Mouse (Mus musculus) stomach, embryonic 16.5 days (tissue): ENCODE results near the gene Tm2d3. TPM values are rescaled to one million over a fixed set of nuclear protein-coding genes. Genes with fewer than 3 reads are reported as not detected.

Source experiments
- ATAC-seq: fragments of 200-750 bp; cut with Nextera tagmentation; 2 replicates; pipeline ENCODE4 v1.8.0; 2017; ENCODE audit warnings: moderate number of reproducible peaks, moderate TSS enrichment; ENCODE audit not compliant: insufficient read depth, low FRiP score
- H3K27ac ChIP-seq: fragments of 300-500 bp; sonication (generic); 2 replicates; pipeline ENCODE4 v1.5.1; 2014; ENCODE audit warnings: low read length
- H3K27me3 ChIP-seq: fragments of 300-500 bp; sonication (generic); 2 replicates; pipeline ENCODE4 v1.6.1; 2014; ENCODE audit warnings: low read length, control low read depth, mixed read lengths; ENCODE audit not compliant: control insufficient read depth, insufficient read depth
- H3K36me3 ChIP-seq: fragments of 300-500 bp; sonication (generic); 2 replicates; pipeline ENCODE4 v1.6.1; 2014; ENCODE audit warnings: low read length; ENCODE audit not compliant: control insufficient read depth, insufficient read depth
- H3K4me1 ChIP-seq: fragments of 300-500 bp; sonication (generic); 2 replicates; pipeline ENCODE4 v1.6.1; 2014; ENCODE audit warnings: low read length, control low read depth, mixed read lengths; ENCODE audit not compliant: control insufficient read depth, insufficient read depth
- H3K4me2 ChIP-seq: fragments of 300-500 bp; sonication (generic); 2 replicates; pipeline ENCODE4 v1.6.1; 2014; ENCODE audit warnings: low read depth, low read length, mixed read lengths
- H3K4me3 ChIP-seq: fragments of 300-500 bp; sonication (generic); replicated peaks from 2 replicates; pipeline ENCODE4 v1.5.1; 2014; ENCODE audit warnings: mild to moderate bottlenecking, low read length
- H3K9ac ChIP-seq: fragments of 300-500 bp; sonication (generic); 2 replicates; pipeline ENCODE4 v1.6.1; 2014; ENCODE audit warnings: low read length
- H3K9me3 ChIP-seq: fragments of 300-500 bp; sonication (generic); replicated peaks from 2 replicates; pipeline ENCODE4 v1.6.1; 2016; ENCODE audit warnings: low read length, control low read depth; ENCODE audit not compliant: control insufficient read depth
- WGBS: fragments of 180-500 bp; shearing (Covaris S2); extraction: QIAGEN DNeasy Blood & Tissue Kit; methylation state at CpG from one replicate; pipeline ENCODE4 v1.1.7; 2014; 5-methylcytosine and 5-hydroxymethylcytosine counted together
- polyA plus RNA-seq: library from polyadenylated mRNA; unstranded; fragments of >200 nt; fragmentation: Nextera tagmentation; extraction: Ambion mirVana; gene quantifications from 2 replicates; pipeline ENCODE4 v1.2.1, GENCODE M21; 2015

Tm2d3 gene
- polyA plus RNA-seq, 1 experiment from 2014 or later: 87.9 TPM

DNA sequence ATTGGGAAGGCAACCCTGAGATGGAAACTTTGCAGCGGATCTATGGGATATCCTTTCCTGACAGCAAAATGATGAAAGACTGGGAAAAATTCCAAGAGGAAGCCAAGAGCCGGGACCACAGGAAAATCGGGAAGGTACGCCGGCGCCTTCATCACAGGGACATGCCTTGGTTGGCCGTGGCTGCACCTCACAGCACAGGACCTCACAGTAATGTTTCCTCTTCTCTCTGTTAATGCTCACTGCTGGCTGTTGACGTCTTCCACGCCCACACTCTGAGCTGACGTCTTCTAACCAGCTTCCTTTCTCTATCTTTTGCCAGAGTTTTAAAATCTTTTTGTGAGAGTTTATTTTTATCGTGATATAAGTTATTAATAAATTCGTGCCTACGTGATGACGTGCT is 27.1 kb upstream of the Tm2d3 start:
- no peaks in the 10 kb centered on the region for H3K27me3 ChIP-seq
- ATAC-seq: no peak
- H3K4me3 ChIP-seq: no peak overlapping the region
- no peaks in the 10 kb centered on the region for H3K4me1 ChIP-seq
- 73% methylated on average over 14 of the region's 14 CpGs for WGBS
- no peak overlapping the region for H3K9ac ChIP-seq
- no peak overlapping the region for H3K4me2 ChIP-seq
- no peak overlapping the region for H3K27ac ChIP-seq
- H3K36me3 ChIP-seq: no peaks in the 10 kb centered on the region
- H3K9me3 ChIP-seq: no peaks in the 10 kb centered on the region

DNA sequence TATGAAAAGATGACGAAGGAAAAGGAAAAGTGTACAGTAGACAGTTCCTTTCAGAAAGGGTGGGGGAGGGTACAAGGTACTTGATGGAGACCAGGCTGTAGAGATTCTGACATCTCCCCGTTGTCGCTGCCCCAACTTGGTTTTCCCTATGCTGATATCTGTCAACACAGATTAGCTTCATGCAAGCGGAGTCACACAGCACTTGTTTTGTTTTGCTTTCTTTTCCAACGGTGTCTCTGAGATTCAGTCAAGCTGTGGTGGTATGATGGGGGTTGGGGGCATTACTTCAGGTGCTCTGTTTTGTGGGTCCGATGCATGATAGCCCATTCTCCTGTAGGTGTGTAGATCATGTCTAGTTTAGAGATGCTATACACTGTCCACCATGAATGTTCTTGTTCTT is 23.5 kb upstream of the Tm2d3 start:
- WGBS: 90% methylated on average over 6 of the region's 6 CpGs
- no peak overlapping the region for H3K4me3 ChIP-seq
- ATAC-seq: no peak; the same call in 1 of the 2 replicates

DNA sequence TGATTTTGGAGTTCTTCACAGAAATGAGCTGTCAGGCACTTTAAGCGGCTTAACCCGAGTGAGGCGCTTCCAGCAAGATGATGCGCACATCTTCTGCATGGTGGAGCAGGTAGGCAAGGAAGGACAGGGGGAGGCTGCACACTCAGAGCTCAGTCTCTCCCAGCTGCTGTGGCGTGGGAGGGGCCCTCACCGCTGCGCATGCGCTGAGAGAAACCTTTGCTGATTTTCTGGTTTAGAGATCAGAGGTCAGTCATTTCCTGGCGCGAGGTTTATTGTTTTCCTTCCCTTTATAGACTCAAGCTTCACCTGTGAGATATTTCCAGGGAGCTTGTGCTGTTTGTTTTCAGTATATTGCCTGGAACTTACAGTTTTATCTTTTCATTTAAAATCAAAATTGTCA is 12.9 kb upstream of the Tm2d3 start:
- no peak overlapping the region for H3K27ac ChIP-seq
- H3K4me2 ChIP-seq: no peak overlapping the region
- no peaks in the 10 kb centered on the region for H3K27me3 ChIP-seq
- 75% methylated on average over 10 of the region's 10 CpGs for WGBS
- no peaks in the 10 kb centered on the region for H3K4me1 ChIP-seq
- H3K9me3 ChIP-seq: no peaks in the 10 kb centered on the region
- no peak overlapping the region for H3K4me3 ChIP-seq
- H3K36me3 ChIP-seq: no peaks in the 10 kb centered on the region
- no peak overlapping the region for H3K9ac ChIP-seq
- ATAC-seq: no peak

More for the DNA sequence above, 23.5 kb upstream of the Tm2d3 start:
- Histone ChIP-seq H3K36me3 (no peaks in the 10 kb centered on the region), H3K9me3 (no peaks in the 10 kb centered on the region), H3K4me1 (no peaks in the 10 kb centered on the region), H3K27me3 (no peaks in the 10 kb centered on the region), H3K4me2 (no peak overlapping the region), H3K27ac (no peak overlapping the region), H3K9ac (no peak overlapping the region)

DNA sequence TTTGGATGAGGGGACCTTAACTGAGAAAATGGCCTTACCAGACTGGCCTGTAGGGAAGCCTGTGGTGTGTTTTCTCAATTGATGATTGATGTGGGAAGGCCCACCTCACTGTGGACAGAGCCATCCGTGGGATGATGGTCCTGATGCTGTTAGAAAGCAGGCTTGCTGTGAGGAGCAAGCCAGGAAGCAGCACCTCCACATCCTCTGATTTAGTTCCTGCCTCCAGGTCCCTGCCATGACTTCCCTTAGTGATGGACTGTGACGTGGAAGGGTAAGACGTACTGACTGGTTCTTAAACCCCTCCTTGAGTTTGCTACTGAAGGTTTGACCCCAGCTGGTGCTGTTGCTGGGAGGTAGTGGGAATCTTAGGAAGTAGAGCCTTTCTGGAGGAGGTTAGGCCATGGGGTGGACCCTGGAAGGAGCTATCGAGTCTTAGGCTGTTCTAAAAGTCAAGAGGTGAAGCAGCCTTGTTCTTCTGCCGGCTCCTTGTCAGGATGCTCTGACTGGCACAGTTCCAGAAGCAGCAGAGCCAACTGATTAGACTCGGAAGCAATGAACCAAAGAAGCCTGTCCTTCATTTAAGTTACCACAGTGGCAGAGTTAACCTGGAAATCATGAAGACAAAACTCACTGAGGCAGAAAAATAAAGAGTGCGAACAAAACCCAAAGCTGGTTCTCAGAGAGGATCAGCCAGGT is 11.9 kb upstream of the Tm2d3 start:
- H3K36me3 ChIP-seq: no peaks in the 10 kb centered on the region
- H3K4me1 ChIP-seq: no peaks in the 10 kb centered on the region
- 77% methylated on average over 7 of the region's 7 CpGs for WGBS
- H3K4me2 ChIP-seq: no peak overlapping the region
- no peak overlapping the region for H3K4me3 ChIP-seq
- H3K27ac ChIP-seq: no peak overlapping the region
- H3K9ac ChIP-seq: no peak overlapping the region
- H3K9me3 ChIP-seq: no peaks in the 10 kb centered on the region
- no peak for ATAC-seq
- no peaks in the 10 kb centered on the region for H3K27me3 ChIP-seq

DNA sequence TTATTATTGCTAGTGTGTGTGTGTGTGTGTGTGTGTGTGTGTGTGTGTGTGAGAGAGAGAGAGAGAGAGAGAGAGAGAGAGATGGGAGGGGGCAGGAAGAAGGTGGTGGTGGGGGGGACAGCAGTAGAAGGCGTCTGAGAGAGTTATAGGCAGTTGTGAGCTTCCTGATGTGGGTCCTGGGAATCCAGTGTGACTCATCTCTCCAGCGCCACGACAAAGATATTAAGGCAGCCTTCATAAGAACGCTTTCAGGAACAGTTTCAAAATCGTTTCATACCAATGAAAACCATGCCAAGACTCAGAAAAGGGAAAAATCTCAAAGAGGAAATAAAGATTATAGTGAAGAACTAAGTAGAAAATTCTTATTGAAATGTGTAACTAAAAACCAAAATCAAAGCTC is 9.8 kb upstream of the Tm2d3 start:
- Histone ChIP-seq H3K36me3 (no peaks in the 10 kb centered on the region), H3K4me1 (no peaks in the 10 kb centered on the region), H3K4me2 (no peak overlapping the region), H3K9me3 (no peaks in the 10 kb centered on the region), H3K27me3 (no peaks in the 10 kb centered on the region), H3K4me3 (no peak overlapping the region), H3K27ac (no peak overlapping the region), H3K9ac (no peak overlapping the region)
- no peak for ATAC-seq
- 49% methylated on average over 5 of the region's 5 CpGs for WGBS

DNA sequence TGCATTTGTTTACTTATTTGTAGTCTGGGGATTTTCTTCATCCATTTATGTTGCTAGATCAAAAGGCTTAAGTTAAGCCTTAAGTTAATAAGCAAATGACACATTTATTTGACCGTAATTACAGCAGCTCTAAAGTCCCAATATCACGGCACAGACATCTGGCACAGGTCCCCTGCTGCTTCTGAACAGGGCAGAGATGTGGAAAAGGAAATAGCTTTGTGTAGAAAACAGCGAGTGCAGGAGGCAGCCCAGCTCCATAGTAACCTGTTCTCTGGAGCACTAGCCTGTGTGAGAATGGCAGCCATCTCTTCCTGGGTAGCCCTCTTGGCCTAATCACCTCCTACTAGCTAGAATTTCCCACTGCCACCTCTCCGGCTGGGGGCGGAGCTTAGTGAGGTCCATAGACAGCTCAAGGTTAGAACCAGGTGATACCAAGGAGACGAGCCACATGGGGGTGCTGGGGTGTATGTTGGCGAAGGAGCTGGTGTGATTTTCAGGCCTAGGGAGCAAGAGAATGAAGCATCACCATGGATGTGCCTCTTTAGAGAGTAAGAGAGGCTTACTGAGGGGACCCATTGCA is 6.6 kb upstream of the Tm2d3 start:
- no peaks in the 10 kb centered on the region for H3K36me3 ChIP-seq
- no peak overlapping the region for H3K9ac ChIP-seq
- no peaks in the 10 kb centered on the region for H3K4me1 ChIP-seq
- no peak overlapping the region for H3K27ac ChIP-seq
- 60% methylated on average over 7 of the region's 7 CpGs for WGBS
- H3K4me2 ChIP-seq: no peak overlapping the region
- no peaks in the 10 kb centered on the region for H3K27me3 ChIP-seq
- no peak for ATAC-seq
- H3K4me3 ChIP-seq: no peak overlapping the region
- H3K9me3 ChIP-seq: no peaks in the 10 kb centered on the region

DNA sequence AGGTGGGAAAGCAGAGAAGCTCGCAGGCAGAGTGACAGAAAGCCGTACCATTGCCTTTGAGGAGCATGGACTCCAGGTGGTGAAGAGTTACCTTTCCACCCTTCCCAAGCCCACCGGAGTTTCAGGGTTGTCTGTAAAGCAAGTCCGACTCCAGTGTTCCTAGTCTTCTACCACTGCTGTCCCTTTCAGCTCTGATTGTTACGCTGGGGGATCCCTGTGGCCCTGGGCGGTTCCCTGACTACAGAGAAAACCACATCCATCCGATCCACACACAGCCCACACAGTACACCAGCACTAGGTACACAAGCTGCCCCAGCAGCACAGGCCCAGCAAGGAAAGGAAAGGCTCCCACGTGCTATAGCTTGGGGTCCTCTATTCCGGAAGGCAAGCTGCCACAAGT is 4.3 kb upstream of the Tm2d3 start:
- no peak overlapping the region for H3K4me2 ChIP-seq
- no peak overlapping the region for H3K4me3 ChIP-seq
- WGBS: 92% methylated on average over 9 of the region's 9 CpGs
- no peaks in the 10 kb centered on the region for H3K4me1 ChIP-seq
- no peak for ATAC-seq
- H3K36me3 ChIP-seq: no peaks in the 10 kb centered on the region
- H3K9me3 ChIP-seq: no peaks in the 10 kb centered on the region
- no peak overlapping the region for H3K27ac ChIP-seq
- no peaks in the 10 kb centered on the region for H3K27me3 ChIP-seq
- H3K9ac ChIP-seq: no peak overlapping the region

DNA sequence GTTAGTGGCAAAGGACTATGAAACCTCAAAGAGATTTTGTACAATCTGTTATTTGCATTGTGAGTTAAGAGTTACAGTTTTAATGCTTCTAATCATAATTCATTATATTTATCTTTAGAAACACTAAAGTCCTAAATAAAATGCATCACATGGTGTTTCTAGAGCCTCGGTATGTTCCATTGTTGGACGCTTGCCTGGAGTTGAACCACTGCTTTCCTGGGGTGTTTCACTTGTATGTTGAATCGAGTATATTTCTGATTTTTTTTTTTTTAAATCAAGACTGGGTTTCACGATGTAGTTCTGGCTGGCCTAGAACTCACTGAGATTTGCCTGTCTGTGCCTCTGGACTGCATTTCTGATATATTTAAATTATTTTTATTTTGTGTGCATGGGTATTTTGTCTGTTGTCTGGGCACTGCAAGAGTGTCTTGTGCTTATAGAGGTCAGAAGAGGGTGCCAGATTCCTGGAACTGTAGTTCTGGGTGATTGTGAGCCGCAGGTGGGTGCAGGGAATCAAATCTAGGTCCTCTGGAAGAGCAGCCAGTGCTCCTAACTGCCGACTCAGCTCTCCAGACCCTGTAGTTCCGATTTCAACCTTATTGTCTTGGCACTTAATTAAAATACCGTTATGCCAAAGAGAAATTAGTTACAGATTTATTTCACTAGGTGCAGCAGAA is 1.1 kb downstream of the Tm2d3 start:
- Histone ChIP-seq H3K27ac (peak overlapping the region; percentile 92; the same call in 1 of the 2 replicates), H3K36me3 (peaks cover 3% of the 10 kb centered on the region; the same call in 1 of the 2 replicates), H3K4me1 (peaks cover 15% of the 10 kb centered on the region), H3K27me3 (no peaks in the 10 kb centered on the region), H3K4me2 (peak overlapping the region; percentile 74; the same call in 1 of the 2 replicates), H3K4me3 (no peak overlapping the region), H3K9me3 (no peaks in the 10 kb centered on the region), H3K9ac (no peak overlapping the region)
- ATAC-seq: no peak
- 80% methylated on average over 8 of the region's 8 CpGs for WGBS

DNA sequence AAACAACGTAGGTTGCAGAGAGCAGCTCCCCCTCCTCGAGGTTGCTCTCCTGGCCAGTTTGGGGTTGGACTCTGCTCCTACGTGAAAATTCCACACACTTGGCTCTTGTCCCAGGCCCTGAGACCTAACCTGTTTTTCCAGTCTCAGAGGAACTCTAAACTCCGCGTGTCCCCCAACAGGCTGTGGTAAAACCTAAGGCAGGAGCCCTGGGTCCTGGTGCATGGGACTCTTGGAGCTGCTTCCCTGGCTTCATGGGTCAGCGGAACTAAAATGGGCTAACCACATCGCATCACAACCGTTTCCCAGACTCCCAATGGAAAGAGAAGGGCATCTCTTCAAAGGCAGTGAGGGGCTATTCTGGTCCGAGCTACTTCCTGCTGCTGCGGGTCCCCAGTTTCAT is 1.9 kb downstream of the Tm2d3 start:
- Histone ChIP-seq H3K9ac (peak overlapping the region; percentile 87), H3K4me3 (peak overlapping the region; percentile 81), H3K27ac (peak overlapping the region; percentile 92), H3K4me1 (peaks cover 15% of the 10 kb centered on the region), H3K27me3 (no peaks in the 10 kb centered on the region), H3K36me3 (peaks cover 3% of the 10 kb centered on the region; the same call in 1 of the 2 replicates), H3K4me2 (peak overlapping the region; percentile 74), H3K9me3 (no peaks in the 10 kb centered on the region)
- WGBS: 2% methylated on average over 10 of the region's 10 CpGs
- ATAC-seq: peak; percentile 83
